Mouse (Mus musculus): ENCODE data around the gene Rps9.

DNA sequence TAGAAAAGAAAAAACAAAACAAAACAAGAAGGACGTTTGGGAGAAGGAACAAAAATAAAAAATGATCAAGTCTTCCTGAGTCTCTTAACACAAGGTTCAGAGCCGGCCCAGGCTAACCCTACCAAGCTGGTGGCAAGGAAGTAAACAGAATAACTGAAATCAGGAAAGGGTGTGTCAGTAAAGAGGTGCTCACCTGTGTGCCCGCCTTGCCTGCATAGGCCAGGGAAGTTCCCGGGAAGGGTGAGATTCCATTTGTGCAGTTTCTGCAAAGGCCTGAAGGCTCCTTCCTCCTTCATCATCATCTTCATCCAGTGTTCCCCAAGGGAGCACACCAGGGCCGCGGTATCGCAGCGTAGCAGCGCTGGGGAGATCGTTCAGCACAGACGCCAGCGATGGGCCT is 27.4 kb upstream of the Rps9 start:
- TF ChIP-seq TCF12 (IDR thresholded peaks at IDR 0.05; ENCODE audit: insufficient read depth, poor library complexity, severe bottlenecking) (no peak), POLR2A (IDR thresholded peaks at IDR 0.05; ENCODE audit: insufficient read length, low read depth) (no peak), MAX (IDR thresholded peaks at IDR 0.05; ENCODE audit: low read depth) (no peak)
